Mouse (Mus musculus) cortical plate, adult 2 months (tissue): ENCODE results near the gene Katnal1.

ENCODE experiments used
- CTCF ChIP-seq: fragments of 200-500 bp; IDR thresholded peaks from 2 replicates; pipeline ENCODE4 v1.5.1; 2011; ENCODE audit warnings: mild to moderate bottlenecking, control low read depth, low read length; ENCODE audit not compliant: insufficient read depth; ENCODE audit errors: extremely low read depth
- POLR2A ChIP-seq: fragments of 200-500 bp; IDR thresholded peaks from 2 replicates; pipeline ENCODE4 v1.6.1; 2011; ENCODE audit warnings: mild to moderate bottlenecking, low read length, control low read depth; ENCODE audit not compliant: insufficient read depth; ENCODE audit errors: extremely low read depth

GRCm38 (mm10) chr5:148977698-148978457 is 48.8 kb upstream of the Katnal1 start:
- TF ChIP-seq CTCF (no peak), POLR2A (no peak)
